Mouse (Mus musculus) erythroid progenitor cell, adult 5-6 weeks (primary cell): ENCODE data around the gene 0610010F05Rik. TPM values are rescaled to one million over a fixed set of nuclear protein-coding genes. Genes with fewer than 3 reads are reported as not detected.
"Not testable (repeated sequence)": the region's sequence is repeated elsewhere in the genome, so short reads cannot be mapped to it uniquely, and the experiment has no call there.

Experiments used
- ATAC-seq: replicated peaks from 2 replicates; pipeline ENCODE4 v1.8.0; 2016; ENCODE audit warnings: moderate number of reproducible peaks, mild to moderate bottlenecking, moderate TSS enrichment, inconsistent platforms; ENCODE audit not compliant: poor library complexity, low FRiP score, severe bottlenecking
- total RNA-seq, 2 experiments: library from RNA; stranded (forward) in 1 of 2; stranded (reverse) in 1 of 2; fragments of 150-400 nt in 1 of 2; fragments of 186-747, 209-891 nt in 1 of 2; gene quantifications; 2 replicates each; pipeline versions ENCODE4 v1.2.3 to v1.2.4; 2015 to 2017; ENCODE audit warnings: low replicate concordance in 2 of 2

The 0610010F05Rik gene
- total RNA-seq, 2 experiments from 2014 or later: 3.0 to 16.8 TPM

- ATAC-seq: no peak
These were observed 18.9 kb downstream of the 0610010F05Rik start for GRCm38 (mm10) chr11:23614546-23614945.

GRCm38 (mm10) chr11:23607291-23607690 is 26.1 kb downstream of the 0610010F05Rik start:
- ATAC-seq: not testable (repeated sequence)

GRCm38 (mm10) chr11:23570130-23570529 is 63.3 kb downstream of the 0610010F05Rik start:
- no peak for ATAC-seq

- peak; percentile 76 for ATAC-seq
These were observed 67.7 kb downstream of the 0610010F05Rik start for GRCm38 (mm10) chr11:23565761-23566160.

GRCm38 (mm10) chr11:23557039-23557630 is 76.3 kb downstream of the 0610010F05Rik start:
- ATAC-seq: no peak

- no peak for ATAC-seq
These were observed 96.0 kb downstream of the 0610010F05Rik start for GRCm38 (mm10) chr11:23537446-23537845.

GRCm38 (mm10) chr11:23520473-23521205 is 112.8 kb downstream of the 0610010F05Rik start, which contains the start of gene 1700093K21Rik:
TSS of gene 1700093K21Rik (minus strand) at chr11:23521155.
- no peak for ATAC-seq

GRCm38 (mm10) chr11:23518981-23519380 is 114.5 kb downstream of the 0610010F05Rik start:
- no peak for ATAC-seq

- no peak for ATAC-seq
These were observed 118.1 kb downstream of the 0610010F05Rik start for GRCm38 (mm10) chr11:23515315-23515714.

Other genes starting within 250 kb of the 0610010F05Rik start
- 40.7 and 44.7 TPM in 2 replicates for gene Ahsa2, start 135.6 kb downstream of the 0610010F05Rik start, total RNA-seq (2015; ENCODE audit: low replicate concordance)
- 18.7 and 20.8 TPM in 2 replicates for gene Ahsa2, start 135.6 kb downstream of the 0610010F05Rik start, total RNA-seq (2017; ENCODE audit: low replicate concordance)
- gene 1700093K21Rik, start 112.5 kb downstream of the 0610010F05Rik start, total RNA-seq (2015; ENCODE audit: low replicate concordance): not detected in 2 replicates
- not detected in 2 replicates for gene 1700093K21Rik, start 112.5 kb downstream of the 0610010F05Rik start, total RNA-seq (2017; ENCODE audit: low replicate concordance)
- gene Pus10, start 32.0 kb upstream of the 0610010F05Rik start, total RNA-seq (2015; ENCODE audit: low replicate concordance): 14.7 and 18.0 TPM in 2 replicates
- 4.1 and 23.0 TPM in 2 replicates for gene Pus10, start 32.0 kb upstream of the 0610010F05Rik start, total RNA-seq (2017; ENCODE audit: low replicate concordance)
- gene Pex13, start 32.3 kb upstream of the 0610010F05Rik start, total RNA-seq (2015; ENCODE audit: low replicate concordance): 3.8 and 6.5 TPM in 2 replicates
- gene Pex13, start 32.3 kb upstream of the 0610010F05Rik start, total RNA-seq (2017; ENCODE audit: low replicate concordance): 4.4 and 10.9 TPM in 2 replicates
- gene Rel, start 137.3 kb upstream of the 0610010F05Rik start, total RNA-seq (2015; ENCODE audit: low replicate concordance): 6.3 and 7.6 TPM in 2 replicates
- gene Rel, start 137.3 kb upstream of the 0610010F05Rik start, total RNA-seq (2017; ENCODE audit: low replicate concordance): 0.90 and 1.2 TPM in 2 replicates